Mouse (Mus musculus): ENCODE data around the gene Asap2.

Gene Asap2

DNA sequence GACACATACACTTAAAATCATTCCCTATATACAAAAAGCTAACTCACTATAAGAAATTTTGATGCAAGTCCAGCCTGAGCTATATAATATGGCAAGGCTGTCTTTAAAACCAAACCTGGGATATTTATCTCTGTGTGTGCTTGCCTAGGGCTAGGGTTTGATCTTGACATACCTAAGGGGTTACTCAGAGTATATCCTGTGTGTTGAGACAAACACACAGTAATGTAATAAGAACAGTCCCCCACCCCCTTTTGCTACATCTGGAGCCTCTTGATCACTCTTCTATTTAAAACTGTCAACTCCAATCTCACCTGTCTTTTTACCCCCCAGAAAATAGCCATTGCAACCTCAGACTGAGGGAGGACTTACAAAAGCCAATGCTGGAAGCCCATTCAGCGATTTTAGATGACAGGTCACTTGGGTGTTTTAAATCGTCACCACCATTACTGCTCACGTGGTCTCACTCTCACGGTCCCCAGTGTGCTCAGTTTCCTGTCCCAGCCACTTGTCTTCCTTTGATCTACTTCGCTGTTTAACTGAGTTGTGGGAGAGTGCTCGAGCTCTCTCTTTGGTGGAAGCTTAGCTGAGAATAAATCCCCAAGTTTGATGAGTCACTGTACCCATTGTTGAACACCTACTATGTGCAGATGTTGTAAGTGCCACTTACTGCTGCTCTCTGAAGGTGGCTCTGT is 176.8 kb downstream of the Asap2 start:
- DNase-seq (ENCODE audit: low read depth, low spot score) = peak; percentile 43

DNA sequence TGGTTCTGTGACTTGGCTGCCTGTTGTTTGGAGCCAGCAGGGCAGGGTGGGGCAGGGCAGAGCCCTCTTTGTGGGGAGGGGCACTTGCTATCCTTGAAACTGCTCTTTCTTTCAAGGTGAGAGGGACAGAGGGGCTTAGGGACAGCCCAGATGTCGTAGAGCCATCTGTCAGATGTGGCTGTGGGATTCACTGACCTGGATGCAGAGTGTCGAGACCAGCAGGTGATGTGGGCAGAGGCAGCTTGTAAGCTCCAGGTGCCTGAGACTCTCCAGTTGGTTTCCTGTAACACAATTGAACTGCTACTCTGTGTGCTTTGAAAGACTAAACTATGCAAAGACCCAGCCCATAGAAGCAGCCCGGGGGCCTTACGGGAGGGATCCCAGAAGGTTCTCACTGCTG is 177.5 kb downstream of the Asap2 start:
- DNase-seq (ENCODE audit: low read depth, low spot score) = no peak

DNA sequence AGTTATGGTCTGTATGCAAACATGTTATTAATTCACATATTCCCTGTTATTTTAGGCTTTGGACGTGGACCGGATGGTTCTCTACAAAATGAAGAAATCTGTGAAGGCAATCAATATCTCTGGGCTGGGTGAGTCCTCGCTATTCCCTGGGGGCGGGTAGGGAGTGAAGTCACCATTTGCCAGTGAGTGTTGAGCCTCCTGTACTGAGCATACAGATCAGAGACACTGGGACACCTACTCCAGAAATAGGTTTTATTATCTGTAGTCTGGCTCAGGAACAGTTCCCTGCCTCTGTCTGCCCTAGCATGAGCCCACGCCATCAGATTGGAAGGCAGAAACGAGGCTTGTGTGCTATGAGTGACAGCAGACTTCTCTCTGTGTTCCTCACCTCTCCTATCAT is 177.9 kb downstream of the Asap2 start:
- no peak for DNase-seq (ENCODE audit: low read depth, low spot score)

DNA sequence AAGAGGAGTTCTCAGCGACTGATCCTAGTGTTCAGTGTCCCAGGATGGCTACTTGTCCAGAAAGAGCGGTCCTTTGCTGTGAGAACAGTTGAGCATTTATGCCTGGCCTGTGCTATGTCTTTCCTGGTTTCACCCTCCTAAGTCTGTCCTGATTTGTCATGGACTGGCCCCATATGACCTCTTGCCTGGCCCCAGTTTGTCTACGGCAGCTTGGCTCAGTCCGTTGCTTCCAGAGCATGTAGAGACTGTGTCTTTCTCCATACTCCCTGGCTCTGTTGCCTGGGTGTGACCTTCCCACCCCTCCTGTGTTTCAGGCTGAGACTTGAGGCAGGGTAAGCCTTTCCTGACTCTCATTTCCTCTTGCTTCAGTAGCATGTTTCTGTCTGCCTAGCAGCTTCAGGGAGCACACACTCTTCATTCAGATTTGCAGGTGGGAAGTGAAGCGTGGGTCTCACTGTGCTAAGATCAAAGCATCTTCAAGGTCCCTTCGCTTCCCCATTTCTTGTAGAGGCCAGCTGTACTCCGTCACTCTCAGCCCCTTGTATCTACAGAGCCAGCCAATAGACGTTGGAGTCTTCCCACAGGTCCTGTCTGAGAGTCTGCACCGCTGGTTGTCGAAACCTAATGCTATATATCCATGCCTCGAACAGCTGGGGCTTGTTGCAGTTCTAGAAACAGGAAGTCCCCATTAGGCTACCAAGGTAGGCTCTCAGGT is 181.7 kb downstream of the Asap2 start:
- DNase-seq (ENCODE audit: low read depth, low spot score) = no peak

DNA sequence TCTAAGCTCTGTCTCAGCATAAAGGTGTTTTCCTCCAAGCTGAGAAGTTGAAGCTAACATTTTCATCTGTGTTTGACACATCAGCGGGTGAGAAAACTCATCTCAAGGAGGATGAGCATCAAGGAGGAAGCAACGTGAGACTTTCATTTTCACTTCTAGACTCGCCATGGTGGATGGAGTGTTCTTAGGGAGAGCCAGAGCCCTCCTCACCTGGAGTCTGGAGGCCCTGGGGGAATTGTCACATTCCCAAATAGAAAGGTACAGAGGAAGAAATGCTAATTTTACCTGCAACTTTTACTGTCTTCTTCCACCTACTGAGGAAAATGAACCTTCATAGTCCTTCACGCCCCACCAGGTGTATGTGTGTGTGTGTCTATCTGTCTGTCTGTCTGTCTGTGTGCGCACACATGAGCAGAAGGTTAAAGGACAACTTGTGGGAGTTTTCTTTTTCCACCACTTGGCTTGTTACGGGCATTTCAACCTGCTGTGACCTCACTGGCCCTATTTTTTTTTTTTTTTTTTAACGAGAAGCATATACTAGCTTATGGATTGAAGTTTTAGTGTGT is 183.7 kb downstream of the Asap2 start:
- no peak for DNase-seq (ENCODE audit: low read depth, low spot score)

DNA sequence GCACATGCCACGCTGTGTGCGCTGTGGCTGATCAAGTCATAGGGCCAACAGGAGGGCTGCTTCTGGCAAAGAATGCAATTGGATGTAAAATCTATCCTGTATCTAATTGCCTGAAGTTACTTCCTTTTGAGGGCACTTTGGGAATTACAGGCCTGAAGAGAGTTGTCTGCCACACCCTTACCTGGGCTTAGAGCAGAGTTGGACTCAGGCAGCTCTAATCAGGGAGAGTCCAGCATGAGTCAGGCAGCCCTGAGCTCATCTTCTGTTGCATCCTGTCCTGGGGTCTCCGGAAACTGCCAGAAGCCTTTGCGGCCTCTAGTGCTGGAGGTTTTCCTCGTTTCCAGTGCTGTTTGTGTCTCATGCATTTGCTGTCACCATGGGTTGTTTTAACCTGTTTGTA is 186.1 kb downstream of the Asap2 start:
- no peak for DNase-seq (ENCODE audit: low read depth, low spot score)

DNA sequence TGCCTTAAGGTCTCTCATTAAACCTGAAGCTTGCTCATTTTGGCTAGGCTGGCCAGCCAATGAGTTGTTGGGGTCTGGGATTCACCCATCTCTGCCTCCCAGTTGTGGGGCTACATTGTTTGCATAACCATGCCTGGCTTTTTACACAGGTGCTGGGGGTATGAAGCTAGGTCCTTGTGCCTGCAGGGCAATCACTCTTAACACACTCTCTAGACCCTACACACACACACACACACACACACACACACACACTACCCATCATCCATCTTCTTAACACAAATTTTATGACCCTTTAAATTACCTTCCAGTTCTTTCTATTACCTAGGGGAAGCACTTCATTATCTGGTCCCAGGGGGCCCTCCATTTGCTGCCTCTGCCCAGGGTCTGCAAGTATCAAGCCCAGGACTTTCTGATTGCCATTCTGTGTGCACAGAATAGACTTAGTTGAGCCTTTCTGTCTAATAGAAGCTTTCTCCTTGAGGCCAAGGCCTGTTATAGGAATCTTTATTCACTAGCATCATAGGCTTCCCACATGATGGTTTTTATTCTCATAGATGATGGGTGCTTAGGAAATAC is 187.0 kb downstream of the Asap2 start:
- DNase-seq (ENCODE audit: low read depth, low spot score) = no peak

DNA sequence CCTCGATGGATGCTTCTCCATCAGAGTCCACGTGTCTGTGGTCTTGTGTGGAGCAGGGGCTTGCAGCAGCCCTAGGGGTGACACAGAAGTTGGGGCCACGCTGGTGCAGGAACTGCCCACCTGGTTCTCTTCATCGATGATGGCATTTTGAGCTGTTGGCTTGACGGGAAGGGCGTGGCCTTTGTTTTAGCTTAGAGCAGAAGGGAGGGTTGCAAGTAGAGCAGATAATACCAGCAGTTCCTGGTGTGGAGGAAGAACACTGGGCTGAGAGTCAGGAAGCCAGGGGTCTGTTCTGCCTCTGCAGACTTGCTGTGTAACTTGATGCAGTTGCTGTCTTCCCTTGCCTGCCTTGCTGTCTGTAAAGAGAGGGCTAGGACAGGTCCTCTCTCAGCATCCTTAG is 189.8 kb downstream of the Asap2 start:
- DNase-seq (ENCODE audit: low read depth, low spot score) = no peak

DNA sequence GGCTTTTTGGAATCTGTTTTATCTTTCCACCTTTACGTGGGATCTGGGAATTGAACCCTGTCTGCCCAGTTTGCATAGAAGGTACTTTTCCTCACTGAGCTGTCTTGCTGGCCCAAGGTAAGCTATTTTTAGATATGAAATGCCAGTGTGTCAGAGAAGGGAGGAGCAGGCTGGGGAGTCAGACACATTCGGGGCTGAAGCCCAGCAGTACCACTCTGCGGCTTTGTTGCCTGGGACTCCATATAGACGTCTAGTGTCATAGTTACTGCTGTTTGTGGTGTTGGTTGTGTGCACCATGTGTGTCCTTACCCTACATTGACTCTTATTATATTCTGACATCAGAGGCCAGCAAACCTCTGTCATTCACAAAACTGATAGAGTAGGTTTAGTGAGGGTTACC is 192.5 kb downstream of the Asap2 start:
- no peak for DNase-seq (ENCODE audit: low read depth, low spot score)

DNA sequence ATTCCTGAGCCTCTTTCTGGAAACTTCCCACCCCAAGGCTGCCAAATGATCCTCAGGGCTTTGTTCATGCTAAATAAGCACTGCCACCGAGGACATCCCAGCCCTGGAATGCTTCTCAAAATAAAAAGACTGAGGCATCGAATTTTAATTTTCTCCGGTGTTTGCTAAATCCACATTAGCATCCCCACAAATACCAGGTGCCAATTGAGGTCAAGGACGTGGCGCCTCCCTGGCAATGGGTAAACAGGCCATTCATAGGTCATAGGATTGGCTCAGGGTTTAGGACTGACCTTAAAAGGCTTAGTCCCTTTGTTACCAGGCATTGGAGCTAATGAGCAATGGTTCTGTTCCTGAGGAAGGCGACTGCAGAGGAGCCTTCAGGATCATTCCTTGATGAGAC is 193.1 kb downstream of the Asap2 start:
- no peak for DNase-seq (ENCODE audit: low read depth, low spot score)

DNA sequence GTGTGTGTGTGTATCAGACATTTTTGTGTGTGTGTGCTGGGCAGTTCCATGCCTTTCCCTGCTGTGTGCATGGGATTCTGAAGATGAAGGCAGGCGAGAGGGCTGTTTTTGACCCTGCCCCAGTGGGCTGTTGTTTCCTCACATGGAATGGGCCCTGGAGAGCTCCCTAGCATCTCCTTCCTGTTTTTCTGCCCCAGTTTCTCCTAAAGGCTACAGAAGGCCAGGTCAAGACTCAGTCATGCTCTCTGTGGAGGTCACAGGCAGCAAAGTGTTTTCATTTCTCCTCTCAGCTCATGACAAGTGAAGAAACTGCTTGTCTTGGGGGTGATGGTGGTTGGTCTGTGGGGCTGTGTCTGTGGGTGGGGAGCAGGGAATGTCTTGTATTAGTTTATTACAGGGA is 195.9 kb downstream of the Asap2 start:
- no peak for DNase-seq (ENCODE audit: low read depth, low spot score)

DNA sequence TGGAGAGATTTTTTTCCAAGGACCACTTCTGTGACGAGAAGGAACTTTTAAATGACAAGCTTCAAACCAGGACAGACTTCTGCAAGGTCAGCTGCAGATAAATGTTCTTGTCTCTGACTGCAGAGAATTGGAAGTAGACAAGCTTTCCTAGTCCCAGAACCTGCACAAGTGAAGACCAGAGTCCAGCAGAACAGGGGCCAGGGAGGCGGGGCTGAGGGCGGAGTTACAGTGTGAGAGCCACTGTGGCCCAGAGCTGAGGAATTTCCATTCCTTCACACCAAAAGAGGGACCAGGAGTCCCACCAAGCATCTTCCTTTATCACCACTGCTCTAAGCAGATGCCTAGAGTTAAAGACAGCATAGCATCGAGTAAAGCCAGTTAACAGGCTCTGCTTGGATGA is 198.6 kb downstream of the Asap2 start:
- DNase-seq (ENCODE audit: low read depth, low spot score) = no peak

DNA sequence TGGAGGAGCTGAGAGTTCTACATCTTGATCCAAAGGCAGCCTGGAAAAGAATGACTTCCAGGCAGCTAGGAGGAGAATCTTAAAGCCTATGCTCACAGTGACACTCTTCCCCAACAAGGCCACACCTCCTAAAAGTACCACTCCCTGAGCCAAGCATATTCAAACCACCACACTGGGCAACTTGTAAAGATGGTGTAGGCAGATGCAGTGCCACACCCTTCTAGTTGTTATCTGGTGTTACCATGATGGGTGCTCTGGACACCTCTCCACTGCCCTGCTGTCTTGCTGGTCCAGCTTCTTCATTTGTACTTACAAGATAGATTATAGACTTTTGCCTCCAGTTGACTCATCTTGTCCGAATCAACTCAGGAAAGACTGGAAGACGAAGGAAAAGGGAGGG is 201.3 kb downstream of the Asap2 start:
- no peak for DNase-seq (ENCODE audit: low read depth, low spot score)

DNA sequence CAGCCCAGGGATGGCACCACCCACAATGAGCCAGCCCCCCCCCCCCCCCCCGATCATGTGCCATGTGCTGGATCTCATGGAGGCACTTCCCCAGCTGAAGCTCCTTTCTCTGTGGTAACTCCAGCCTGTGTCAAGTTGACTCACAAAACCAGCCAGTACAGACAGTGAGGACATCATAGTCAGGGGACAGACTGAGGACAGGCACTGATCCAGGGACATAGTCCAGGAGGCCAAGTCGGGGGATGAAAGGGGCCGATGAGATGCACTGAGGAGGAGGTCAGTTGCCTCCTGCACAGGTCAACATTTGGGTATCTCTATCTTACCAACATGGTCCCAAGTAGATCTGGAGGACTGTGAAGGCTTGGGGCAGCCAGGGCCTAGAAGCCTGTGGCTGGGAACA is 205.2 kb downstream of the Asap2 start:
- no peak for DNase-seq (ENCODE audit: low read depth, low spot score)

DNA sequence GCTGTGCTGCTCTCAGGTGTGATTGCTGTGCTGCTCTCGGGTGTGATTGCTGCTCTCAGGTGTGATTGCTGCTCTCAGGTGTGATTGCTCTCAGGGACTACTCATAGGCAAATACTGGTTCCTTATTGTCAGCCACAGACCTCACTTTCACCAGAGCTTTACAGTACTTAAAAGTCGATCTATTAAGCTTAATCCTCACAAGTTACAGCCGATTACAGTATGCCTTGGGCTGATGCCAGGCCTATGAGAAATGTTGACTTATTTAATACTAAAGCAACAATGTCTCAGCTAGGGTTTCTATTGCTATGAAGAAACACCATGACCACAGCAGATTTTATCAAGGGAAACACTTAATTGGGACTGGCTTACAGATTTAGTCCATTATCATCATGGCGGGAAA is 206.2 kb downstream of the Asap2 start:
- no peak for DNase-seq (ENCODE audit: low read depth, low spot score)

DNA sequence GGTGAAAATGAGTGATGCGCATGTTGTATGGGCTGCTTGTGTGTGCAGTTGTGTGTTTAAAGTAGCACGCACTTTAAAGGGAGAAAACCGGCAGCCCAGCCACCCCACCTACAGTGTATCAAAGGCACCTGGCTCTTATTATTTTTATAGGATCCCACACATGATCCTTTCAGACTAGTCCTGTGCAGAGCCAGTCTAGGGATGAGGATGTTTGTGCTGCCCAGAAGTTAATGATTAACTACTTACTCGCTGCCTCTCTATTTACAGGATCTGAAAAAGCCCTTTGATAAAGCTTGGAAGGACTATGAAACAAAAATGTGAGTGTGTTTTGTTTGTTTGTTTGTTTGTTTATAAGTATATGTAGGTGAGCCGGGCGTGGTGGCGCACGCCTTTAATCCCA is 210.4 kb downstream of the Asap2 start:
- DNase-seq (ENCODE audit: low read depth, low spot score) = no peak

DNA sequence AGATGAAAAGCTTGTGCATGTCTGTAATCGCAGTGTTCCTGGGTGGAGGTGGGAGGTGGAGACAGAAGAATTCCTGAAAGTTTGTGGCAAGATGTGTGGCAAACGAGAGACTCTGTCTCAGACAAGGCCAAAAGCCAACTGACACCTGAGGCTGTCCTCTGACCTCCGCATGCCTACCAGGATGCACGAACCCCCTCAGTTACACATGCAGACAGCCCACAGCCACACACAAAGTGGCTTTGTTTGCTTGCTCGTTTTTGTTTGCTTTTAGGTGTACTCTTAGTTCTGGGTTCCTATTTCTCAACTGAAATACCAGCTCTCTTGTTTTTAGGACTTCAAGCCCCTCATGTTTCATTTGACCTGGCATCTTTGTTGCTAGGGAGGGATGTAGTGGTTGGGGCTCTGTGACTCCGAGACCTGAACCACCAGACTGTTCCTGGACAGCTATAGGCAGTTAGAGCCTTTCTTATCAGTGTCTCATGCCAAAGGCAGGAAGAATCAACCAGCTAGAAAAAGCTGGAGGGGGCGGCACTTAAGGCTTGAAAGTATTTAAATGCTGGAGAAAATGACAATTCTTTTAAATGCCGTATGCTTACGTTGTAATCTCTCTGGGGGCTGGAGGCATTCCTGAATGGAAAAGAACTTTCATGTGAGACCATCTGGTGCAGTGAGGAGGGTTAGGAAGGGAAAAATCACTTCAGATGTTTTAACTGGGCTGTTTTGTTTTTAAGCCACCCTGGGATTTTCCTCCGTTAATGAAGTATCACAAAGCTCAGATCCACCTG is 211.4 kb downstream of the Asap2 start:
- no peak for DNase-seq (ENCODE audit: low read depth, low spot score)

DNA sequence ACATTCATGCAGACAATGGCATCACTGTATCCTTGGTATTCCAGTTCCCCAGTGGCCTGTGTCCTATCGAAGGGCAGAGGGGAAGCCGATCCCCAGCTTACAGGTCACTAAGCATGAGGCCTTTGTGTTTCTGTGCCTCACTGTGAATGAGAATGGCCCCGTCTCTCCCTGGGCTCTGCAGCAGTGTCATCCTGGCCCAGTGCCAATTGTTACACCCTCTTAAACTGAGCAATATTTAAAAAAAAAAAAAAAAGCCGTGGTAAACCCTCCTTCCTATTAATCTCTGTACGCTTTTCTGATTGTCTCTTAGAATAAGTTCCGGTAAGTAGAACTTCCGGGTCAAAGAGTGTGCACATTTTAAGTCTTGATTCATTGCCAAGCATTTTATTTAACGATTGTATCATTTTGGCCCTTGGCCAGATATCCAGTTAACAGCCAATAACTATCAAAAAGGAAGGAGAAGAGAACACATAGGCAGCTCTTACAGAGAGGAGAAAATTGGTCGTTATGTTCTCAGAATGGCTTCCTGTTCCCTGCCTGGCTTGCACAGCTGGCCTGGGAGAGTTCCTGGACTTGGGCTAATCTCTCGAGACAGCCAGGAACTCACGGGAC is 214.5 kb downstream of the Asap2 start:
- peak; percentile 27 for DNase-seq (ENCODE audit: low read depth, low spot score)

DNA sequence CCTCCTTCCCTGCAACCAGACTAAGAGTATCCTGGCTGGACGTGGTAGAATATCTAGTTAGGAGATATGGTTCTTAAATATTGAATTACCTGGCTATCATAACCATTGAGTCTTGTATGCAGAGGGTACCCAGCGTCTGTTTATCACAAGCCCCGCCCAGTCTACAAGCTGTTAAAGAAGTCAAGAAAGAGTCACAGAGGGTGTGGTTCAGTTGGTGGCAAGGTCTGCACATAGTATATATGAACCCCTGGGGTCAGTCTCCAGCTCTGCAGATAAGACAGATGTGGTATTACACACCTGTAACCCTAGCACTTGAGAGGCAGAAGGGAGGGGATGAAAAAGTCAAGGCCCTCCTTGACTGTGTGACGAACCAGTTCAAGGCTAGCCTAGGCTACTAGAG is 215.5 kb downstream of the Asap2 start:
- no peak for DNase-seq (ENCODE audit: low read depth, low spot score)

DNA sequence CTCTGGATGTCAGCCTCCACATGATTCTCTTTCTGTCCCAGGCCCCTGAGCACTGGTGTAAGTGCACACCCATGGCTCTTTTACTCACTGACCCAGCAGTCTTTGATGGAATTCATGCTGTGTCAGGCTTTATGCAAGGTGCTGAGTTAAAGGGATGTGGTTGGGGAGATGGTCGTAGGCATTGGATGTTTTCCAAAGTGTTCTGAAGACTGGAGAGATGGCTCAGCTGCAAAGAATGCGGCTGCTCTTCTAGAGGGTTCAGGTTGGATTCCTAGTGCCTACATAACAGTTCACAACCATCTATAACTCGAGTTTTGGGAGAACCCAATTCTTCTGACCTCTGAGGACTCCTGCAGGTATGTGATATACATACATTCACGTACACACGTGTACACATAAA is 217.2 kb downstream of the Asap2 start:
- DNase-seq (ENCODE audit: low read depth, low spot score) = no peak

DNA sequence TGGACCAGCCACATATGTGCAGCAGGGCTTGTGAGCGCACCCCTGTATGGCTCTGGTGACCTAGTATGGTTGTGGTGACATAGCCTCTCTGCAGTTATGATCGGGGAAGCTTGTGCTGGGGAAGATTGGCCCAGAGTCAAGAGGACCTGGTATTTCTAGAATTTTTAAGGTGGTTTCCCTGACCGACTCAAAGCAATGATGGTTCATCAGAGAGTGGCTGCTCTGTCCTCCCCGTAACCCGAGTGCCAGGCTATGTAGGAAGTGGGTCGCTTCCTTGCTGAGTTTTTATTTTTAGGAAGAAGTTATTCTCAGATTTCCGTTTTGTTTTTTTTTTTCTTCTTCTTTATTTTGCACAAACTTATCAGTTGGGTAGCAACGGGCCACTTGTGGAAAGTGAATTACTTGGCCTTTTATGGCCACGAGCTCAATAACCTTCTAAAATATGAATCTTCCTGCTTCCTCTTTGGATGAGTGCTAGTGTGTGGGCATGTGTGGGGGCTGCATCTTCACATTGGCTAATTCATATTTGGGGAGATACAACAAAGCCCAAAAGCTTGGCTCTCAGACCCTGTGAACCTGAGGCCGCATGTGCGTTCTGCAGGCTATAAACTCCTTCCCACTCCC is 218.0 kb downstream of the Asap2 start:
- DNase-seq (ENCODE audit: low read depth, low spot score) = no peak
